Mouse (Mus musculus) c-Kit-positive CD71-positive TER-119-negative erythroid progenitor cells, embryonic 14.5 days (primary cell): ENCODE data around the gene Mief1.

ENCODE experiments used
- DNase-seq: peaks from one replicate; pipeline ENCODE4 v3.0.0-alpha.2; 2013; ENCODE audit warnings: low read depth

Gene Mief1

DNA sequence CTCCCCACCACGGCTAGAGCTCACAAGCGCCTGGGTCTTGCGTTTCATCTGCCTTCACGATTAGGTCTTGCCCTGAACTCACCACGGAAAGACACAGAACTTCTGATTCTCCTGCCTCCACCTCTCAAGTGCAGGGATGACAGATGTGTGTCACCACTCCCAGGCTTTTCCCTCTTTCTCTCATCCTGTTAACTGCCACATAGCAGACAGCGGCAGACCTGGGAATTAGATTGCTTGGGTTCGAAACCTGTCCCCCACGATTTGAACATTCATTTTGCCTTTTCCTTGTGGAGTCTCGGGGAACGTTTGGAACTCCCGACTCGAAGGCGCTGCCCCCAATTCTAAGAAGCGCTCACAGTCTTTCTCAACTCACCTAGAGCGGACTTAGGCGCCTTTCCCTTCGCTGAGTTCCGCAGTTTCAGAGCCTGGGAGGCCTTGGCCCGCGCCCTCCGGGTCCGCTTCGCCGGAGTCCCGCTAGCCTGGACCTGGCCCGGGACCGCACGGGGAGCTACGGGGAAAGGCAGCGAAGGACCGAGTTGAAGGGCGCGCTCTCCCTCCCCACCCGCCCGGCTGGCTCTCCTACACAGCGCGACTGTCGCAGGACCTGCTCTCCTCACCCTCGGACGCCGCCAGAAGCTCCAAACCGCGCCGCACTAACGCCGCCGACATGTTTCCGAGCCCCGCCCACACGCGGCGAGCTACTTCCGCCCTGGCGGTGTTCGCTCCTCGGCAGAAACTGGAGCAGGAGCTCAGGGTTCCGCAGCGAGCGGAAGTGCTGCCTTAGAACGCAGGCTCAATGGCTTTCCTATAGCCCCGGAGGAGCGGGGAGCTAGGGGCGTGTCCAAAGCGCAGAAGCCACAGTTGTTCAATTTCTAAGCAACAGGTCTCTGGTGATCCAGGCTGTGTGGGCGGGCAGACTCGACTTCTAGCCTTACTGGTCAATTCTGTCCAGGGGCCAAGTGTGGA is 30.1 kb downstream of the Mief1 start, which contains the start of gene Rps19bp1:
TSS of gene Rps19bp1 (minus strand) at position 706 of the 966 bp plus-strand sequence.
- peak; percentile 92 for DNase-seq

GRCm38 (mm10) chr15:80266281-80266680 is 32.5 kb downstream of the Mief1 start:
- DNase-seq, result peak; percentile 75

- DNase-seq, result no peak
Measured at GRCm38 (mm10) chr15:80271858-80272396, 38.1 kb downstream of the Mief1 start.

GRCm38 (mm10) chr15:80277107-80277506 is 43.3 kb downstream of the Mief1 start:
- no peak for DNase-seq

- DNase-seq, result no peak
Measured at GRCm38 (mm10) chr15:80277625-80278024, 43.8 kb downstream of the Mief1 start.

DNA sequence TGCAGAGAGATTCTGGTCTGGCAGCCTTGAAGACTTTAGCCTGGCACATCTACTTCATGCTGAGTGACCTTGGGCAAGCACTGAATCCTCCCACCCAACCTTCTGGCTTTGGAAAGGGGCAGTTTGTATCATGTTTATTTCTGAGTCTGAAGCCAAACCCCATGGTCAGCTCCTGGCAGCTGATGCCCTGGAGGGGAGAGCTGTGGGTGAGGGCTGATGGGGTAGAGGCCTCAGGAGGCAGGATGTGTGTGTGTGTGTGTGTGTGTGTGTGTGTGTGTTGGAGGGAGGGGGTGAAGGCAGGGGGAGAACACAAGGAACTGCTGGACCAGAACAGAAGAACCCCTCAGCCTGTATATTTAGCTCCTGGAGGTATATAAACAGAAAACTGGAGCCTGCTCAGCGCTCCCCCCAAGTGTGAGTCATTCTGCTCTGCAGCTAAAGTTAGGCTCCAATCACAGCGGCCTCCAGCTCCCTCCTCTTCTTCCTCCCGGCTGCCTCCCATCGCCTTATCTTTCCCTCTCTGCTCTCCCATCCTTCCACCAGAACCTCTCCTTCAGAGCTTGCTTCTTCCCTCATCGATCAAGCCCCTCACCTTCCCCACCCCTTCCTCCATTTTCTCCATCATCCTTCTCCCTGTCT is 44.4 kb downstream of the Mief1 start:
- no peak for DNase-seq

GRCm38 (mm10) chr15:80279053-80279452 is 45.2 kb downstream of the Mief1 start:
- DNase-seq, result no peak

- DNase-seq, result no peak
Measured at GRCm38 (mm10) chr15:80280646-80281045, 46.8 kb downstream of the Mief1 start.

DNA sequence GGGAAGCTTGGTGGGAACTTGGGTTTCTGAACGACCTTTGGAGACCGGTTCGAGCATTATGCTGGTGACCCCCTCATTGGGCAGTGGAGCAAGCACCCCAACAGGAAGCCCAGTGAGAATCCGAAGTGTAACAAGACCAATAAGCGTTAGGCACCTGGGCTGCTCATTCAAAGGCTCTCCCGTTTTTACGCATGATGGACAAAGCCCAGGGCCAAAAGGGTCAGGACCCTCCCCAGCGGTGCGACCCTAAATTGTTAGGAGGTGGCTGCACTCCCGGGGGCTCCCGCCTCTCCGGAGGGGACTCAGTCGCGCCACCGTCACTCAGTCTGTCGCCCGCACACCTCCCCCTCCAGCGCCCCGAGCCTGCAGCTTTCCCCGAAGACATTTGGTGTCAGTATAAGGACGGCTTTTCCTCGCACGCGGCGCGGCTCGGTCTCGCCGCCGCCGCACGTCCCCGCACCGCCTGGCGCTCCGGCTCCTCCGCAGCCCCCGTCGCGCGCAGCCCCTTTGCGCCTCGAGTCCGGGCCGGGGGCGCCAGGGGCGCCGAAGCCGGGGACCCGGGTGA is 53.1 kb downstream of the Mief1 start, which contains the start of gene Cacna1i:
TSS of gene Cacna1i (plus strand) at position 388 of the 565 bp plus-strand sequence.
- no peak for DNase-seq

DNA sequence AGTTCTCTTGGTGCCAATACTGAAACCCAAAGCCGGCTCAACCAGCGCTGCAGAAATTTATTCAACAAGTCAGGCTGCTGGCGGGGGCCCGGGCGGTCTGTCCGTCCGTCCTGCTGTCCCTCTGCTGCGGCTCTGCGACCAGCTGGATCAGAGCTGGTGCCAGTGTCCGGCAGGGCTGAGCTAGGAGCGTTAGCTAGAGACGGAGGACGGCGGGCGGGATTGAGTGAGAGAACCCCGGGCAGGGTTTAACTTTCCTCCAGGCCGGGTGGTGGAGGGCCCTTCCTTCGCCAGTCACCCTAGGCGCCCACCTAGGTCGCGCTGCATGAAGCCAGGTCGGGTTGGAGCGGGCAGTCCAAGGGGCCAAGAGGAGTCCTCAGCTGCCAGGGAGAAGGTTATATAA is 54.2 kb downstream of the Mief1 start:
- no peak for DNase-seq

- peak; percentile 71 for DNase-seq
Measured at GRCm38 (mm10) chr15:80289436-80289835, 55.6 kb downstream of the Mief1 start.

DNA sequence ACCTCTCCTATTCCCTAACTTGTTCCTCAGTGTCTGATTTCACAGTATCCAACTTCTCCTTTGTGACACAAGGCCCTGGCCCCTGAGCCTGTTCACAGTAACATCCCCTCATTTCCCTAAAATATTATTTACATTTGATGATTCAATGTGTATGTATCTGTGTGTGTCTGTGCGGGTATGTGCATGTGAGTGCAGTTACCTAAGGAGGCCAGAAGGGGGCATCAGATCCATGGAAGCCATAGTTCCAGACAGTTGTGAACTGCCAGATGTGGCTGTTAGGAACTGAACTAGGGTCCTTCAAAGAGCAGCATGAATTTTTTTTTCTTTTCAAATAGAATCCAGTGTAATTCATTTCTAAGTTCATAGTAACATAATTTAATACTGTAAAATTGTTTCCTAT is 63.3 kb downstream of the Mief1 start:
- no peak for DNase-seq
